Mouse (Mus musculus) E14TG2a.4 (cell line): Measurements from ENCODE around the gene Tbccd1.

Source experiments
- CTCF ChIP-seq: conservative IDR thresholded peaks from 2 replicates; pipeline ENCODE4 v1.5.1; 2014; ENCODE audit warnings: low read length
- NANOG ChIP-seq: IDR thresholded peaks from 2 replicates; pipeline ENCODE4 v1.6.1; 2014; ENCODE audit warnings: borderline replicate concordance, low read length, mixed read lengths

- no peak for TF ChIP-seq CTCF
- TF ChIP-seq NANOG: no peak
These were observed 9.1 kb downstream of the Tbccd1 start for GRCm38 (mm10) chr16:22848331-22848730.
